Mouse (Mus musculus) urinary bladder, postnatal 4 days (tissue): ENCODE results near the gene Taok2.

Experiments used
- DNase-seq, 2 experiments: peaks; one replicate each; pipeline ENCODE4 v3.0.0; 2021 to 2022; ENCODE audit warnings: low spot score in 2 of 2

The Taok2 gene

GRCm38 (mm10) chr7:126870520-126870891, 14.0 kb downstream of the Taok2 start:
- DNase-seq: no peak

GRCm38 (mm10) chr7:126869780-126870519, 14.6 kb downstream of the Taok2 start:
- no peak for DNase-seq

GRCm38 (mm10) chr7:126868003-126868402, 16.5 kb downstream of the Taok2 start:
- no peak for DNase-seq

GRCm38 (mm10) chr7:126867534-126867933, 17.0 kb downstream of the Taok2 start:
- DNase-seq: no peak

GRCm38 (mm10) chr7:126863791-126864190, 20.7 kb downstream of the Taok2 start:
- no peak for DNase-seq

GRCm38 (mm10) chr7:126862147-126862784, 22.2 kb downstream of the Taok2 start, which contains the start of gene Ino80e:
TSS of gene Ino80e (minus strand) at chr7:126862377.
- DNase-seq: peak; percentile 88 to 94

- DNase-seq: peak; percentile 90 to 94
Observed at GRCm38 (mm10) chr7:126861429-126862130, 22.9 kb downstream of the Taok2 start, which contains the start of gene Hirip3. TSS of gene Hirip3 (plus strand) at chr7:126861972.

- DNase-seq: no peak
Observed at GRCm38 (mm10) chr7:126860987-126861386, 23.5 kb downstream of the Taok2 start.

- no peak for DNase-seq
Observed at GRCm38 (mm10) chr7:126856741-126857420, 27.6 kb downstream of the Taok2 start.

- no peak for DNase-seq
Observed at GRCm38 (mm10) chr7:126855641-126856040, 28.9 kb downstream of the Taok2 start.

- DNase-seq: no peak
Observed at GRCm38 (mm10) chr7:126853454-126853853, 31.0 kb downstream of the Taok2 start.

- DNase-seq: no peak
Observed at GRCm38 (mm10) chr7:126851192-126851591, 33.3 kb downstream of the Taok2 start.

- no peak for DNase-seq
Observed at GRCm38 (mm10) chr7:126850161-126850560, 34.3 kb downstream of the Taok2 start.

- no peak for DNase-seq
Observed at GRCm38 (mm10) chr7:126848794-126849193, 35.7 kb downstream of the Taok2 start.

GRCm38 (mm10) chr7:126847421-126848398, 36.8 kb downstream of the Taok2 start:
- no peak for DNase-seq

- DNase-seq: no peak
Observed at GRCm38 (mm10) chr7:126847116-126847420, 37.4 kb downstream of the Taok2 start, which contains the start of gene Doc2a. TSS of gene Doc2a (plus strand) at chr7:126847416.

- no peak for DNase-seq
Observed at GRCm38 (mm10) chr7:126845516-126845915, 39.0 kb downstream of the Taok2 start.

- no peak for DNase-seq
Observed at GRCm38 (mm10) chr7:126843276-126843675, 41.2 kb downstream of the Taok2 start.

- DNase-seq: no peak
Observed at GRCm38 (mm10) chr7:126833294-126833693, 51.2 kb downstream of the Taok2 start.

- DNase-seq: peak; percentile 48 to 75
Observed at GRCm38 (mm10) chr7:126832036-126832598, 52.4 kb downstream of the Taok2 start.

GRCm38 (mm10) chr7:126831539-126831938, 53.0 kb downstream of the Taok2 start, which contains the start of gene 4930451I11Rik:
TSS of gene 4930451I11Rik (minus strand) at chr7:126831639.
- no peak for DNase-seq
